Mouse (Mus musculus): ENCODE measurements around the gene Tmem270. TPM values are rescaled to one million over a fixed set of nuclear protein-coding genes. Genes with fewer than 3 reads are reported as not detected.

Tmem270 gene
- polyA plus RNA-seq, 1 experiment: 0.09 TPM

- H3K36me3 ChIP-seq (ENCODE audit: control insufficient read depth, insufficient read depth, low read length): no peaks in the 10 kb centered on the region
- no peaks in the 10 kb centered on the region for H3K4me1 ChIP-seq (ENCODE audit: control insufficient read depth, insufficient read depth, low read length)
- no peaks in the 10 kb centered on the region for H3K27me3 ChIP-seq (replicated peaks; ENCODE audit: control insufficient read depth, insufficient read depth, low read length)
- H3K4me3 ChIP-seq (ENCODE audit: insufficient read depth, low read depth, low read length): no peak overlapping the region
- DNase-seq: no peak
- TF ChIP-seq POLR2A (IDR thresholded peaks at IDR 0.05; ENCODE audit: low read depth, low read length) (no peak), CTCF (conservative IDR thresholded peaks at IDR 0.05; ENCODE audit: insufficient read depth, insufficient read length, low read depth, low read length) (no peak)
- 61% methylated on average over 5 of the region's 5 CpGs for WGBS
- no peak overlapping the region for H3K27ac ChIP-seq (ENCODE audit: insufficient read depth, low read depth, low read length)
Measured at GRCm38 (mm10) chr5:134872597-134872996, 33.9 kb downstream of the Tmem270 start.

- no peaks in the 10 kb centered on the region for H3K4me1 ChIP-seq (ENCODE audit: control insufficient read depth, insufficient read depth, low read length)
- H3K27ac ChIP-seq (ENCODE audit: insufficient read depth, low read depth, low read length): no peak overlapping the region
- no peak for TF ChIP-seq POLR2A (IDR thresholded peaks at IDR 0.05; ENCODE audit: low read depth, low read length)
- TF ChIP-seq CTCF (conservative IDR thresholded peaks at IDR 0.05; ENCODE audit: insufficient read depth, insufficient read length, low read depth, low read length): no peak
- no peaks in the 10 kb centered on the region for H3K27me3 ChIP-seq (replicated peaks; ENCODE audit: control insufficient read depth, insufficient read depth, low read length)
- H3K36me3 ChIP-seq (ENCODE audit: control insufficient read depth, insufficient read depth, low read length): no peaks in the 10 kb centered on the region
- 51% methylated on average over 5 of the region's 5 CpGs for WGBS
- no peak for DNase-seq
- no peak overlapping the region for H3K4me3 ChIP-seq (ENCODE audit: insufficient read depth, low read depth, low read length)
Measured at GRCm38 (mm10) chr5:134868506-134868905, 38.0 kb downstream of the Tmem270 start.

DNA sequence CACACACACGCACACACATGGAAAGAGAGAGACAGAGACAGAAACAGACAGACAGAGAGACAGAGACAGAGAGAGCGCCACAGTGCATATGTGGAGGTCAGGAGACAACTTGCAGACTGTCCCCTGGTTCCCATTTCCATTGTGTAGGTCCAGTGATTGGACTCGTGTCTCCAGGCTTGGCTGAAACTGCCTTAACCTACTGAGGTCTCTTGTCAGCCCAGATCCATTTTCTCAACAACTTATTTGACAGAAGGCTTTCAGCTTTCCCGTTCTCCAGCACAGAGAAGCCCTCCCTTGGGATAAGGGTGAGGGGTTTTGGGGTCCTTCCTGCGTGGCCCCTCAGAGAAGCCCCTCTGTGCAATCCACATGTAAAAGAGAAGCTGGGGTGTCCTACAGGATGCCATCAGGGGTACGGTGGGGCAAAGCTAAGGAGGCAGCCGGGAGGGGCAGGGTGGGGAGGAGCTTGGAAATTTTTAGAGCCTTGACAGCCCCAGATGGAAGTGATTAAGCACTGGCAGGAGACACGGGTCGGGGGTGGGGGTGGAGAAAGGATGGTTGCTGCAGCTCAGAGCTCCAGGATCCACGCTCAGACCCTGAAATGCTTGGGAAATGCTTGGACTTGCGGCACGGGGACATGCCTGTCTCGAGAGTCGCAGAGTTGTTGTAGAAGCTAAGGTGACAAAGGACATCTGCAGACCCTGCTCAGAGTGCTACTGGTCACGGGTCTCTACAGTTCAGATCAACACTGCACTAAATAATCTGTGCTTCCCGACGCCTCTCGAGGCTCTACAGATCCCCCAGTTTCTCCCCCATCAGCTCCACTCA lies 39.0 kb downstream of the Tmem270 start:
- H3K4me3 ChIP-seq (ENCODE audit: insufficient read depth, low read depth, low read length): no peak overlapping the region
- TF ChIP-seq CTCF (conservative IDR thresholded peaks at IDR 0.05; ENCODE audit: insufficient read depth, insufficient read length, low read depth, low read length): no peak
- H3K27me3 ChIP-seq (replicated peaks; ENCODE audit: control insufficient read depth, insufficient read depth, low read length): no peaks in the 10 kb centered on the region
- H3K4me1 ChIP-seq (ENCODE audit: control insufficient read depth, insufficient read depth, low read length): no peaks in the 10 kb centered on the region
- H3K27ac ChIP-seq (ENCODE audit: insufficient read depth, low read depth, low read length): no peak overlapping the region
- WGBS: 33% methylated on average over 18 of the region's 18 CpGs
- H3K36me3 ChIP-seq (ENCODE audit: control insufficient read depth, insufficient read depth, low read length): no peaks in the 10 kb centered on the region
- no peak for DNase-seq

GRCm38 (mm10) chr5:134865158-134865557 lies 41.4 kb downstream of the Tmem270 start:
- H3K4me3 ChIP-seq (ENCODE audit: insufficient read depth, low read depth, low read length): no peak overlapping the region
- no peaks in the 10 kb centered on the region for H3K36me3 ChIP-seq (ENCODE audit: control insufficient read depth, insufficient read depth, low read length)
- H3K4me1 ChIP-seq (ENCODE audit: control insufficient read depth, insufficient read depth, low read length): no peaks in the 10 kb centered on the region
- no peak overlapping the region for H3K27ac ChIP-seq (ENCODE audit: insufficient read depth, low read depth, low read length)
- DNase-seq: peak; percentile 51
- 62% methylated on average over 8 of the region's 8 CpGs for whole genome bisulfite sequencing
- H3K27me3 ChIP-seq (replicated peaks; ENCODE audit: control insufficient read depth, insufficient read depth, low read length): no peaks in the 10 kb centered on the region
- TF ChIP-seq CTCF (conservative IDR thresholded peaks at IDR 0.05; ENCODE audit: insufficient read depth, insufficient read length, low read depth, low read length) (no peak), POLR2A (IDR thresholded peaks at IDR 0.05; ENCODE audit: low read depth, low read length) (no peak)

DNA sequence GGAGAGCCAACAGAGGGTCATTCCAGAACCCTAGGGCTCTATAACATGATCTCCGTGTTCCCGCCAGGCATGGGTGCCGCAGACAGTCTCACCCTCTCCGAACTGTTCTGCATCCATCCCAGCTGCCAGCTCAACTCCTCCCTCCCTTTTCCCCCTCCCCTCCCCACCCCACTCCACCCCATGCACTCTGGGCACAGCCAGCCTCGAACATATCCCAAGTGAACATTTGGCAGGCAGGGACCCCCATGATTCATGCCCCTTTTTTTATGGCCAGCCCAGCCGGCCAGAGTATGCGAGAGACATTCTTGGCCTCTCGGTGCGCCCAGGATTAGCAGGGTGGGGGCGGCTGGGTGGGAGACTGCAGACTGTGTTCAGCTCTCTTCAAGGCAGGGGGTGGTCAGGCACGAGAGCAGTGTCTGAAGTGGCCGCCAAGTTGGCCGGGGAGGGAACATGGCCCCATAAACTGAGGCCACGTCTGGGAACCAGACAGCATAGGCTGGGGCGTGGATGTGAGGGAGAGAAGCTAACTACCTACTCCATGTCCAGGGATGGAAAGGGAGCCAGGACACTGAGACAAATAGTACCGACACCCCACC lies 44.5 kb downstream of the Tmem270 start:
- no peak for DNase-seq
- H3K36me3 ChIP-seq (ENCODE audit: control insufficient read depth, insufficient read depth, low read length): no peaks in the 10 kb centered on the region
- H3K27me3 ChIP-seq (replicated peaks; ENCODE audit: control insufficient read depth, insufficient read depth, low read length): no peaks in the 10 kb centered on the region
- H3K4me1 ChIP-seq (ENCODE audit: control insufficient read depth, insufficient read depth, low read length): no peaks in the 10 kb centered on the region
- no peak for TF ChIP-seq POLR2A (IDR thresholded peaks at IDR 0.05; ENCODE audit: low read depth, low read length)
- TF ChIP-seq CTCF (conservative IDR thresholded peaks at IDR 0.05; ENCODE audit: insufficient read depth, insufficient read length, low read depth, low read length): no peak
- WGBS: 61% methylated on average over 16 of the region's 16 CpGs
- H3K27ac ChIP-seq (ENCODE audit: insufficient read depth, low read depth, low read length): no peak overlapping the region
- H3K4me3 ChIP-seq (ENCODE audit: insufficient read depth, low read depth, low read length): no peak overlapping the region

- WGBS: 73% methylated on average over 5 of the region's 5 CpGs
Measured at GRCm38 (mm10) chr5:134859193-134859592, 47.3 kb downstream of the Tmem270 start.

GRCm38 (mm10) chr5:134858378-134858777 lies 48.2 kb downstream of the Tmem270 start:
- DNase-seq: no peak
- WGBS: 77% methylated on average over 10 of the region's 10 CpGs
- H3K27me3 ChIP-seq (replicated peaks; ENCODE audit: control insufficient read depth, insufficient read depth, low read length): no peaks in the 10 kb centered on the region
- TF ChIP-seq POLR2A (IDR thresholded peaks at IDR 0.05; ENCODE audit: low read depth, low read length) (no peak), CTCF (conservative IDR thresholded peaks at IDR 0.05; ENCODE audit: insufficient read depth, insufficient read length, low read depth, low read length) (no peak)
- H3K4me1 ChIP-seq (ENCODE audit: control insufficient read depth, insufficient read depth, low read length): no peaks in the 10 kb centered on the region
- no peaks in the 10 kb centered on the region for H3K36me3 ChIP-seq (ENCODE audit: control insufficient read depth, insufficient read depth, low read length)
- H3K27ac ChIP-seq (ENCODE audit: insufficient read depth, low read depth, low read length): no peak overlapping the region
- no peak overlapping the region for H3K4me3 ChIP-seq (ENCODE audit: insufficient read depth, low read depth, low read length)

More at GRCm38 (mm10) chr5:134859193-134859592, 47.3 kb downstream of the Tmem270 start:
- H3K36me3 ChIP-seq (ENCODE audit: control insufficient read depth, insufficient read depth, low read length): no peaks in the 10 kb centered on the region
- no peak overlapping the region for H3K27ac ChIP-seq (ENCODE audit: insufficient read depth, low read depth, low read length)
- DNase-seq: no peak
- no peak overlapping the region for H3K4me3 ChIP-seq (ENCODE audit: insufficient read depth, low read depth, low read length)
- TF ChIP-seq POLR2A (IDR thresholded peaks at IDR 0.05; ENCODE audit: low read depth, low read length) (no peak), CTCF (conservative IDR thresholded peaks at IDR 0.05; ENCODE audit: insufficient read depth, insufficient read length, low read depth, low read length) (no peak)
- H3K4me1 ChIP-seq (ENCODE audit: control insufficient read depth, insufficient read depth, low read length): no peaks in the 10 kb centered on the region
- no peaks in the 10 kb centered on the region for H3K27me3 ChIP-seq (replicated peaks; ENCODE audit: control insufficient read depth, insufficient read depth, low read length)
